Mouse (Mus musculus) spleen, adult 2 months (tissue): ENCODE data around the gene Htatip2.

Experiments
- CTCF ChIP-seq: fragments of 200-500 bp; IDR thresholded peaks from 2 replicates; pipeline ENCODE4 v1.5.1; 2011; ENCODE audit warnings: mild to moderate bottlenecking, inconsistent platforms; ENCODE audit not compliant: insufficient read depth, insufficient read length, insufficient replicate concordance; ENCODE audit errors: extremely low read depth
- POLR2A ChIP-seq: fragments of 200-500 bp; IDR thresholded peaks from 2 replicates; pipeline ENCODE4 v1.6.1; 2011; ENCODE audit warnings: low read depth, low read length, inconsistent platforms

- TF ChIP-seq CTCF = no peak
- no peak for TF ChIP-seq POLR2A
These were observed 49.4 kb upstream of the Htatip2 start for GRCm38 (mm10) chr7:49709381-49710021.
